ENCODE assay signal across 9 mouse cellular contexts in genomic region chr11:95010141-95010739, GRCm38 (mm10). TPM values are rescaled to one million over a fixed set of nuclear protein-coding genes. Genes with fewer than 3 reads are reported as not detected.
DNase-seq lines count a peak whose midpoint lies in the region; ATAC-seq and TF ChIP-seq lines count a peak whose summit lies in the region.
"Had no signal": no experiment of that assay in that cellular context is flagged by ENCODE, and none has a peak within 500 bp of the region (broad histone marks: within the 10 kb centered on the region; RNA-seq: fewer than 3 reads in every experiment).

No protein-coding gene starts in this region.

- no peak for DNase-seq in frontal cortex, postnatal 36 days (ENCODE audit: low spot score in 2 of 2)
- peak; percentile 70 to 74 for DNase-seq in spleen, postnatal 10 days (ENCODE audit: low spot score in 2 of 2)
- DNase-seq in spleen, adult 12 weeks (ENCODE audit: low spot score) = no peak
- DNase-seq in forebrain, embryonic 14.5 days (ENCODE audit: low spot score) = peak; percentile 69
- no peak for DNase-seq in left cerebral cortex, postnatal 36 days (ENCODE audit: low spot score in 2 of 2)

- 1% methylated on average over 32 of the region's 40 CpGs for WGBS in forebrain, embryonic 14.5 days
- WGBS in limb, embryonic 15.5 days = 1% methylated on average over 37 of the region's 40 CpGs
- 2% methylated on average over 34 of the region's 40 CpGs for WGBS in olfactory bulb, adult 2 months

- intact Hi-C loops in left cerebral cortex, postnatal 36 days (cut with DNase I) = no loop called here

- H3K9me3 ChIP-seq in forebrain, embryonic 14.5 days (replicated peaks; ENCODE audit: control insufficient read depth, low read length) = no peaks in the 10 kb centered on the region
- H3K9me3 ChIP-seq in limb, embryonic 15.5 days = no peaks in the 10 kb centered on the region

- H3K4me1 ChIP-seq in forebrain, embryonic 14.5 days (ENCODE audit: control insufficient read depth, insufficient read depth, low read length) = peaks cover 46% of the 10 kb centered on the region
- H3K4me1 ChIP-seq in limb, embryonic 15.5 days = peaks cover 62% of the 10 kb centered on the region
- peaks cover 25% of the 10 kb centered on the region for H3K4me1 ChIP-seq in olfactory bulb, adult 2 months (ENCODE audit: control insufficient read depth, insufficient read depth, low read length)

- TF ChIP-seq CTCF in olfactory bulb, adult 2 months (IDR thresholded peaks at IDR 0.05; ENCODE audit: insufficient read depth, low read depth, low read length) = no peak

- H3K4me2 ChIP-seq in forebrain, embryonic 14.5 days (ENCODE audit: low read length) = peak overlapping the region; percentile 92
- peak overlapping the region; percentile 87 for H3K4me2 ChIP-seq in limb, embryonic 15.5 days

- 0 out of 2 replicates have a peak, but pooled peaks have one; percentile 24 for ATAC-seq in frontal cortex, adult (ENCODE audit: low TSS enrichment)
- ATAC-seq in forebrain, embryonic 14.5 days = peak; percentile 54
- no peak for ATAC-seq in limb, embryonic 15.5 days (ENCODE audit: insufficient number of reproducible peaks, low FRiP score, low TSS enrichment, low read depth)

- peak overlapping the region; percentile 91 for H3K4me3 ChIP-seq in forebrain, embryonic 14.5 days (ENCODE audit: low read depth, low read length)
- H3K4me3 ChIP-seq in limb, embryonic 15.5 days = peak overlapping the region; percentile 70
- peak overlapping the region; percentile 55 for H3K4me3 ChIP-seq in olfactory bulb, adult 2 months (ENCODE audit: insufficient read depth, low read depth, low read length)

- no peak for TF ChIP-seq POLR2A in olfactory bulb, adult 2 months (IDR thresholded peaks at IDR 0.05; ENCODE audit: insufficient read depth, low read depth, low read length)

- peaks cover 21% of the 10 kb centered on the region for H3K36me3 ChIP-seq in forebrain, embryonic 14.5 days (ENCODE audit: control insufficient read depth, insufficient read depth, low read length)
- H3K36me3 ChIP-seq in limb, embryonic 15.5 days = peaks cover 15% of the 10 kb centered on the region

- H3K27ac ChIP-seq in forebrain, embryonic 14.5 days (ENCODE audit: low read depth, low read length) = peak overlapping the region; percentile 98
- peak overlapping the region; percentile 94 for H3K27ac ChIP-seq in limb, embryonic 15.5 days
- no peak overlapping the region for H3K27ac ChIP-seq in olfactory bulb, adult 2 months (ENCODE audit: insufficient read depth, low read depth, low read length)

- peak overlapping the region; percentile 99 for H3K9ac ChIP-seq in forebrain, embryonic 14.5 days (ENCODE audit: low read length)
- H3K9ac ChIP-seq in limb, embryonic 15.5 days = peak overlapping the region; percentile 72

- H3K27me3 ChIP-seq in forebrain, embryonic 14.5 days (replicated peaks; ENCODE audit: control insufficient read depth, insufficient read depth, low read length) = no peaks in the 10 kb centered on the region
- no peaks in the 10 kb centered on the region for H3K27me3 ChIP-seq in limb, embryonic 15.5 days

RNA-seq across cellular contexts. Expression of gene Samd14, which starts 0.6 kb away (rescaled TPM):
- 81.7 and 96.5 TPM in 2 replicates for polyA plus RNA-seq in forebrain, embryonic 14.5 days (2014; fragmentation: Nextera tagmentation; extraction: Ambion mirVana)
- polyA plus RNA-seq in limb, embryonic 15.5 days (2015; fragmentation: Nextera tagmentation; extraction: Ambion mirVana) = 21.4 and 25.1 TPM in 2 replicates
- not detected in 2 replicates for polyA plus RNA-seq in olfactory bulb, adult 2 months (2012; ENCODE audit: insufficient read depth, insufficient read length, low replicate concordance, missing spikeins)
- 10 to 100 TPM; 24.3 to 30.2 TPM for total RNA-seq in left cerebral cortex, postnatal 36 days (2021)

RNA-seq across cellular contexts. Expression of gene Ppp1r9b, which starts 19.4 kb away (rescaled TPM):
- 20.8 and 21.8 TPM in 2 replicates for polyA plus RNA-seq in forebrain, embryonic 14.5 days (2014; fragmentation: Nextera tagmentation; extraction: Ambion mirVana)
- polyA plus RNA-seq in limb, embryonic 15.5 days (2015; fragmentation: Nextera tagmentation; extraction: Ambion mirVana) = 9.7 and 9.9 TPM in 2 replicates
- 129 TPM in 1 of 2 replicates, not detected in the other for polyA plus RNA-seq in olfactory bulb, adult 2 months (2012; ENCODE audit: insufficient read depth, insufficient read length, low replicate concordance, missing spikeins)
- total RNA-seq in left cerebral cortex, postnatal 36 days (2021) = 100 to 1,000 TPM; 700 to 743 TPM

RNA-seq across cellular contexts. Expression of gene Pdk2, which starts 30.9 kb away (rescaled TPM):
- polyA plus RNA-seq in forebrain, embryonic 14.5 days (2014; fragmentation: Nextera tagmentation; extraction: Ambion mirVana) = 20.1 and 24.2 TPM in 2 replicates
- polyA plus RNA-seq in limb, embryonic 15.5 days (2015; fragmentation: Nextera tagmentation; extraction: Ambion mirVana) = 33.4 and 42.9 TPM in 2 replicates
- polyA plus RNA-seq in olfactory bulb, adult 2 months (2012; ENCODE audit: insufficient read depth, insufficient read length, low replicate concordance, missing spikeins) = not detected in 2 replicates
- total RNA-seq in left cerebral cortex, postnatal 36 days (2021) = 100 to 1,000 TPM; 104 to 110 TPM

RNA-seq across cellular contexts. Expression of gene Sgca, which starts 34.1 kb away (rescaled TPM):
- polyA plus RNA-seq in forebrain, embryonic 14.5 days (2014; fragmentation: Nextera tagmentation; extraction: Ambion mirVana) = not detected in 2 replicates
- 7.5 and 18.9 TPM in 2 replicates for polyA plus RNA-seq in limb, embryonic 15.5 days (2015; fragmentation: Nextera tagmentation; extraction: Ambion mirVana)
- polyA plus RNA-seq in olfactory bulb, adult 2 months (2012; ENCODE audit: insufficient read depth, insufficient read length, low replicate concordance, missing spikeins) = not detected in 2 replicates
- total RNA-seq in left cerebral cortex, postnatal 36 days (2021) = under 1 TPM; 0.50 to 0.69 TPM

RNA-seq across cellular contexts. Expression of gene Hils1, which starts 42.8 kb away (rescaled TPM):
- polyA plus RNA-seq in forebrain, embryonic 14.5 days (2014; fragmentation: Nextera tagmentation; extraction: Ambion mirVana) = not detected in 2 replicates
- 0.42 TPM in 1 of 2 replicates, not detected in the other for polyA plus RNA-seq in limb, embryonic 15.5 days (2015; fragmentation: Nextera tagmentation; extraction: Ambion mirVana)
- polyA plus RNA-seq in olfactory bulb, adult 2 months (2012; ENCODE audit: insufficient read depth, insufficient read length, low replicate concordance, missing spikeins) = not detected in 2 replicates
- not detected for total RNA-seq in left cerebral cortex, postnatal 36 days (2021)
- total RNA-seq: heart, adult 18-20 months had no signal

Comparison
In these comparisons a context has a peak if more than half of its experiments do, and no peak if none do; other contexts are left out.
1. DNase-seq: peak in spleen, postnatal 10 days (2 of 2) and forebrain, embryonic 14.5 days (single experiment); none in frontal cortex, postnatal 36 days (0 of 2), spleen, adult 12 weeks (single experiment) and left cerebral cortex, postnatal 36 days (0 of 2).
2. RNA of gene Pdk2, which starts 30.9 kb away (polyA plus RNA-seq): 33.4 to 42.9 TPM in limb, embryonic 15.5 days and 20.1 to 24.2 TPM in forebrain, embryonic 14.5 days; not detected in olfactory bulb, adult 2 months; every median in the first group is over 10 times any median in the second.
3. Peak in every context shown above with its lines, with median percentiles within 50 percentile points of each other: H3K4me3 ChIP-seq.